Mouse (Mus musculus): ENCODE data around the gene Heatr4. TPM values are rescaled to one million over a fixed set of nuclear protein-coding genes. Genes with fewer than 3 reads are reported as not detected.
"Not testable (repeated sequence)": the region's sequence is repeated elsewhere in the genome, so short reads cannot be mapped to it uniquely, and the experiment has no call there.

Heatr4 gene
- polyA plus RNA-seq, 1 experiment from 2014 or later = not detected

- ATAC-seq (ENCODE audit: insufficient read depth) = no peak
- no peaks in the 10 kb centered on the region for H3K27me3 ChIP-seq (ENCODE audit: insufficient read depth, low read length)
- TF ChIP-seq CTCF (IDR thresholded peaks at IDR 0.05; ENCODE audit: low read depth) = no peak
These were observed 41.2 kb upstream of the Heatr4 start for GRCm38 (mm10) chr12:84025888-84026287.

GRCm38 (mm10) chr12:84023052-84023745 lies 38.5 kb upstream of the Heatr4 start:
- Histone ChIP-seq H3K4me2 (no peak overlapping the region), H3K9me3 (ENCODE audit: low read depth, low read length) (no peaks in the 10 kb centered on the region), H3K4me3 (ENCODE audit: low read depth, low read length) (no peak overlapping the region), H3K36me3 (ENCODE audit: insufficient read depth) (no peaks in the 10 kb centered on the region), H3K4me1 (ENCODE audit: insufficient read depth) (no peaks in the 10 kb centered on the region), H3K27ac (ENCODE audit: low read depth) (no peak overlapping the region), H3K27me3 (ENCODE audit: insufficient read depth, low read length) (no peaks in the 10 kb centered on the region), H3K9ac (no peak overlapping the region)
- DNase-seq (no peak), ATAC-seq (ENCODE audit: insufficient read depth) (no peak)
- WGBS = 80% methylated on average over 9 of the region's 9 CpGs
- no peak for TF ChIP-seq CTCF (IDR thresholded peaks at IDR 0.05; ENCODE audit: low read depth)

More at GRCm38 (mm10) chr12:84025888-84026287, 41.2 kb upstream of the Heatr4 start:
- no peak overlapping the region for H3K9ac ChIP-seq
- H3K27ac ChIP-seq (ENCODE audit: low read depth) = no peak overlapping the region
- WGBS = 84% methylated on average over 7 of the region's 7 CpGs
- DNase-seq = no peak
- no peaks in the 10 kb centered on the region for H3K36me3 ChIP-seq (ENCODE audit: insufficient read depth)
- no peak overlapping the region for H3K4me3 ChIP-seq (ENCODE audit: low read depth, low read length)
- no peaks in the 10 kb centered on the region for H3K4me1 ChIP-seq (ENCODE audit: insufficient read depth)
- H3K4me2 ChIP-seq = no peak overlapping the region
- H3K9me3 ChIP-seq (ENCODE audit: low read depth, low read length) = no peaks in the 10 kb centered on the region

GRCm38 (mm10) chr12:84022266-84022665 lies 37.6 kb upstream of the Heatr4 start:
- H3K27me3 ChIP-seq (ENCODE audit: insufficient read depth, low read length); DNase-seq; H3K4me2 ChIP-seq; ATAC-seq (ENCODE audit: insufficient read depth); H3K9ac ChIP-seq; H3K4me3 ChIP-seq (ENCODE audit: low read depth, low read length); H3K36me3 ChIP-seq (ENCODE audit: insufficient read depth); H3K9me3 ChIP-seq (ENCODE audit: low read depth, low read length); H3K27ac ChIP-seq (ENCODE audit: low read depth); H3K4me1 ChIP-seq (ENCODE audit: insufficient read depth): not testable (repeated sequence)
- 90% methylated on average over 4 of the region's 4 CpGs for WGBS

- ATAC-seq (ENCODE audit: insufficient read depth) (peak; percentile 56; the same call in 1 of the 2 replicates), DNase-seq (peak; percentile 85)
- H3K27me3 ChIP-seq (ENCODE audit: insufficient read depth, low read length); H3K4me3 ChIP-seq (ENCODE audit: low read depth, low read length); H3K9ac ChIP-seq; H3K4me2 ChIP-seq; H3K4me1 ChIP-seq (ENCODE audit: insufficient read depth); H3K27ac ChIP-seq (ENCODE audit: low read depth); H3K36me3 ChIP-seq (ENCODE audit: insufficient read depth); H3K9me3 ChIP-seq (ENCODE audit: low read depth, low read length): not testable (repeated sequence)
- 29% methylated on average over 7 of the region's 7 CpGs for WGBS
These were observed 35.9 kb upstream of the Heatr4 start for GRCm38 (mm10) chr12:84020528-84020927.

- H3K9me3 ChIP-seq (ENCODE audit: low read depth, low read length) = no peaks in the 10 kb centered on the region
- TF ChIP-seq CTCF (IDR thresholded peaks at IDR 0.05; ENCODE audit: low read depth) = no peak
- ATAC-seq (ENCODE audit: insufficient read depth) = no peak
- peaks cover 16% of the 10 kb centered on the region for H3K36me3 ChIP-seq (ENCODE audit: insufficient read depth)
- no peak overlapping the region for H3K4me2 ChIP-seq
- H3K27me3 ChIP-seq (ENCODE audit: insufficient read depth, low read length) = no peaks in the 10 kb centered on the region
- no peak for DNase-seq
- no peak overlapping the region for H3K27ac ChIP-seq (ENCODE audit: low read depth)
- H3K4me1 ChIP-seq (ENCODE audit: insufficient read depth) = peaks cover 11% of the 10 kb centered on the region
- no peak overlapping the region for H3K9ac ChIP-seq
- WGBS = 90% methylated on average over 7 of the region's 7 CpGs
- no peak overlapping the region for H3K4me3 ChIP-seq (ENCODE audit: low read depth, low read length)
These were observed 29.0 kb upstream of the Heatr4 start for GRCm38 (mm10) chr12:84013701-84014100.

GRCm38 (mm10) chr12:84013130-84013529 lies 28.5 kb upstream of the Heatr4 start:
- H3K4me2 ChIP-seq = 0 out of 2 replicates have a peak overlapping the region, but pooled peaks have one; percentile 4
- peak; percentile 35 for TF ChIP-seq CTCF (IDR thresholded peaks at IDR 0.05; ENCODE audit: low read depth)
- no peaks in the 10 kb centered on the region for H3K9me3 ChIP-seq (ENCODE audit: low read depth, low read length)
- WGBS = 67% methylated on average over 6 of the region's 6 CpGs
- H3K9ac ChIP-seq = no peak overlapping the region
- ATAC-seq (ENCODE audit: insufficient read depth) (no peak), DNase-seq (no peak)
- H3K27me3 ChIP-seq (ENCODE audit: insufficient read depth, low read length) = no peaks in the 10 kb centered on the region
- peaks cover 11% of the 10 kb centered on the region for H3K4me1 ChIP-seq (ENCODE audit: insufficient read depth)
- H3K27ac ChIP-seq (ENCODE audit: low read depth) = no peak overlapping the region
- H3K36me3 ChIP-seq (ENCODE audit: insufficient read depth) = peaks cover 16% of the 10 kb centered on the region
- no peak overlapping the region for H3K4me3 ChIP-seq (ENCODE audit: low read depth, low read length)

- 32% methylated on average over 12 of the region's 12 CpGs for WGBS
- H3K4me1 ChIP-seq (ENCODE audit: insufficient read depth) = peaks cover 11% of the 10 kb centered on the region
- H3K27me3 ChIP-seq (ENCODE audit: insufficient read depth, low read length) = no peaks in the 10 kb centered on the region
- TF ChIP-seq CTCF (IDR thresholded peaks at IDR 0.05; ENCODE audit: low read depth) = 0 out of 2 replicates have a peak, but pooled peaks have one; percentile 13
- ATAC-seq (ENCODE audit: insufficient read depth) = peak; percentile 56
- peaks cover 12% of the 10 kb centered on the region for H3K36me3 ChIP-seq (ENCODE audit: insufficient read depth)
- H3K4me3 ChIP-seq (ENCODE audit: low read depth, low read length) = peak overlapping the region; percentile 47; the same call in 1 of the 2 replicates
- H3K9ac ChIP-seq = peak overlapping the region; percentile 41
- no peaks in the 10 kb centered on the region for H3K9me3 ChIP-seq (ENCODE audit: low read depth, low read length)
- peak; percentile 94 for DNase-seq
- H3K27ac ChIP-seq (ENCODE audit: low read depth) = 0 out of 2 replicates have a peak overlapping the region, but pooled peaks have one; percentile 58
- peak overlapping the region; percentile 62 for H3K4me2 ChIP-seq
These were observed 26.8 kb upstream of the Heatr4 start for GRCm38 (mm10) chr12:84011251-84012040.

Measured in lung, embryonic 14.5 days (tissue).